Mouse (Mus musculus) intestine, embryonic 14.5 days (tissue): ENCODE measurements around the gene Gm20431. TPM values are rescaled to one million over a fixed set of nuclear protein-coding genes. Genes with fewer than 3 reads are reported as not detected.

Source experiments
- ATAC-seq: fragments of 200-750 bp; cut with Nextera tagmentation; replicated peaks from 2 replicates; pipeline ENCODE4 v1.8.0; 2017; ENCODE audit warnings: low read depth, moderate number of reproducible peaks, moderate TSS enrichment, moderate library complexity; ENCODE audit not compliant: low FRiP score, low TSS enrichment
- DNase-seq: peaks from one replicate; pipeline ENCODE4 v3.0.0-alpha.2; 2018; ENCODE audit warnings: low spot score
- H3K27ac ChIP-seq: fragments of 300-500 bp; sonication (generic); 2 replicates; pipeline ENCODE4 v1.5.1; 2014; ENCODE audit warnings: low read depth, mild to moderate bottlenecking, control low read depth
- H3K27me3 ChIP-seq: fragments of 300-500 bp; sonication (generic); replicated peaks from 2 replicates; pipeline ENCODE4 v1.6.1; 2014; ENCODE audit warnings: low read length, control low read depth; ENCODE audit not compliant: control insufficient read depth, insufficient read depth
- H3K36me3 ChIP-seq: fragments of 300-500 bp; sonication (generic); 2 replicates; pipeline ENCODE4 v1.6.1; 2014; ENCODE audit warnings: low read length, control low read depth; ENCODE audit not compliant: control insufficient read depth, insufficient read depth
- H3K4me1 ChIP-seq: fragments of 300-500 bp; sonication (generic); replicated peaks from 2 replicates; pipeline ENCODE4 v1.6.1; 2014; ENCODE audit warnings: low read length, control low read depth, mixed read lengths; ENCODE audit not compliant: control insufficient read depth, insufficient read depth
- H3K4me2 ChIP-seq: fragments of 300-500 bp; sonication (generic); 2 replicates; pipeline ENCODE4 v1.6.1; 2014; ENCODE audit warnings: low read length
- H3K4me3 ChIP-seq: fragments of 300-500 bp; sonication (generic); 2 replicates; pipeline ENCODE4 v1.5.1; 2014; ENCODE audit warnings: low read depth, low read length, control low read depth, mixed read lengths
- H3K9ac ChIP-seq: fragments of 300-500 bp; sonication (generic); 2 replicates; pipeline ENCODE4 v1.6.1; 2014; ENCODE audit warnings: mild to moderate bottlenecking, low read length
- H3K9me3 ChIP-seq: fragments of 300-500 bp; sonication (generic); 2 replicates; pipeline ENCODE4 v1.6.1; 2016; ENCODE audit warnings: low read length, control low read depth; ENCODE audit not compliant: control insufficient read depth
- WGBS: fragments of 180-500 bp; shearing (Covaris S2); extraction: QIAGEN DNeasy Blood & Tissue Kit; methylation state at CpG from one replicate; pipeline ENCODE4 v1.1.7; 2014; 5-methylcytosine and 5-hydroxymethylcytosine counted together
- polyA plus RNA-seq: library from polyadenylated mRNA; unstranded; fragments of >200 nt; fragmentation: Nextera tagmentation; extraction: Ambion mirVana; gene quantifications from 2 replicates; pipeline ENCODE4 v1.2.1, GENCODE M21; 2014

The Gm20431 gene
- polyA plus RNA-seq, 1 experiment from 2014 or later, result 7.7 TPM

GRCm38 (mm10) chr2:167687250-167687586 lies 25.9 kb upstream of the Gm20431 start:
- Histone ChIP-seq H3K4me3 (no peak overlapping the region), H3K4me1 (peaks cover 14% of the 10 kb centered on the region; the same call in 1 of the 2 replicates), H3K27ac (no peak overlapping the region), H3K36me3 (no peaks in the 10 kb centered on the region), H3K4me2 (no peak overlapping the region), H3K9ac (no peak overlapping the region), H3K27me3 (0 out of 2 replicates have a peak, but pooled peaks cover 8% of the 10 kb centered on the region), H3K9me3 (no peaks in the 10 kb centered on the region)
- WGBS, result 89% methylated on average over 4 of the region's 4 CpGs
- DNase-seq, result no peak
- no peak for ATAC-seq

GRCm38 (mm10) chr2:167686382-167687249 lies 25.3 kb upstream of the Gm20431 start:
- ATAC-seq, result no peak
- H3K27me3 ChIP-seq, result 0 out of 2 replicates have a peak, but pooled peaks cover 8% of the 10 kb centered on the region
- no peak overlapping the region for H3K4me2 ChIP-seq
- peaks cover 14% of the 10 kb centered on the region; the same call in 1 of the 2 replicates for H3K4me1 ChIP-seq
- no peaks in the 10 kb centered on the region for H3K9me3 ChIP-seq
- no peak overlapping the region for H3K27ac ChIP-seq
- no peak for DNase-seq
- H3K9ac ChIP-seq, result no peak overlapping the region
- no peaks in the 10 kb centered on the region for H3K36me3 ChIP-seq
- WGBS, result 76% methylated on average over 16 of the region's 16 CpGs
- H3K4me3 ChIP-seq, result no peak overlapping the region

GRCm38 (mm10) chr2:167685865-167686264 lies 24.6 kb upstream of the Gm20431 start:
- Histone ChIP-seq H3K4me3 (no peak overlapping the region), H3K27me3 (0 out of 2 replicates have a peak, but pooled peaks cover 7% of the 10 kb centered on the region), H3K4me1 (peaks cover 11% of the 10 kb centered on the region; the same call in 1 of the 2 replicates), H3K9ac (no peak overlapping the region), H3K9me3 (no peaks in the 10 kb centered on the region), H3K36me3 (no peaks in the 10 kb centered on the region), H3K4me2 (no peak overlapping the region), H3K27ac (no peak overlapping the region)
- ATAC-seq (no peak), DNase-seq (no peak)
- WGBS, result 73% methylated on average over 3 of the region's 3 CpGs

GRCm38 (mm10) chr2:167685137-167685536 lies 23.8 kb upstream of the Gm20431 start:
- H3K9me3 ChIP-seq, result no peaks in the 10 kb centered on the region
- H3K36me3 ChIP-seq, result no peaks in the 10 kb centered on the region
- no peak overlapping the region for H3K27ac ChIP-seq
- no peak overlapping the region for H3K9ac ChIP-seq
- H3K4me1 ChIP-seq, result peaks cover 5% of the 10 kb centered on the region; the same call in 1 of the 2 replicates
- ATAC-seq, result no peak; the same call in 1 of the 2 replicates
- DNase-seq, result peak; percentile 100
- no peak overlapping the region for H3K4me2 ChIP-seq
- 5% methylated on average over 8 of the region's 8 CpGs for WGBS
- no peak overlapping the region for H3K4me3 ChIP-seq
- 0 out of 2 replicates have a peak, but pooled peaks cover 5% of the 10 kb centered on the region for H3K27me3 ChIP-seq

GRCm38 (mm10) chr2:167683721-167684120 lies 22.4 kb upstream of the Gm20431 start:
- Histone ChIP-seq H3K4me3 (no peak overlapping the region), H3K36me3 (no peaks in the 10 kb centered on the region), H3K27ac (no peak overlapping the region), H3K9ac (no peak overlapping the region), H3K4me2 (no peak overlapping the region), H3K4me1 (peaks cover 5% of the 10 kb centered on the region; the same call in 1 of the 2 replicates), H3K27me3 (0 out of 2 replicates have a peak, but pooled peaks cover 5% of the 10 kb centered on the region), H3K9me3 (no peaks in the 10 kb centered on the region)
- no peak for ATAC-seq
- WGBS, result 77% methylated on average over 3 of the region's 3 CpGs
- DNase-seq, result no peak

GRCm38 (mm10) chr2:167680657-167681056 lies 19.4 kb upstream of the Gm20431 start:
- DNase-seq (peak; percentile 75), ATAC-seq (no peak)
- Histone ChIP-seq H3K9me3 (no peaks in the 10 kb centered on the region), H3K9ac (no peak overlapping the region), H3K4me1 (no peaks in the 10 kb centered on the region), H3K4me2 (no peak overlapping the region), H3K27ac (no peak overlapping the region), H3K4me3 (no peak overlapping the region), H3K36me3 (no peaks in the 10 kb centered on the region), H3K27me3 (no peaks in the 10 kb centered on the region)
- WGBS, result 53% methylated on average over 5 of the region's 5 CpGs

GRCm38 (mm10) chr2:167679902-167680430 lies 18.7 kb upstream of the Gm20431 start:
- Histone ChIP-seq H3K9ac (no peak overlapping the region), H3K4me1 (no peaks in the 10 kb centered on the region), H3K9me3 (no peaks in the 10 kb centered on the region), H3K27ac (no peak overlapping the region), H3K27me3 (no peaks in the 10 kb centered on the region), H3K4me2 (no peak overlapping the region), H3K36me3 (no peaks in the 10 kb centered on the region), H3K4me3 (no peak overlapping the region)
- DNase-seq (peak; percentile 90), ATAC-seq (peak; percentile 85)
- 2% methylated on average over 13 of the region's 13 CpGs for WGBS

- no peaks in the 10 kb centered on the region for H3K9me3 ChIP-seq
- WGBS, result 46% methylated on average over 5 of the region's 5 CpGs
- ATAC-seq, result no peak
- H3K4me2 ChIP-seq, result no peak overlapping the region
- H3K36me3 ChIP-seq, result no peaks in the 10 kb centered on the region
- H3K4me1 ChIP-seq, result no peaks in the 10 kb centered on the region
- DNase-seq, result no peak
- H3K9ac ChIP-seq, result no peak overlapping the region
- no peaks in the 10 kb centered on the region for H3K27me3 ChIP-seq
- no peak overlapping the region for H3K27ac ChIP-seq
- no peak overlapping the region for H3K4me3 ChIP-seq
These were observed 17.3 kb upstream of the Gm20431 start for GRCm38 (mm10) chr2:167678600-167678999.
